Mouse (Mus musculus): ENCODE measurements around the gene Myom1. TPM values are rescaled to one million over a fixed set of nuclear protein-coding genes. Genes with fewer than 3 reads are reported as not detected.

Myom1 gene
- polyA plus RNA-seq, 1 experiment = not detected

- Histone ChIP-seq H3K36me3 (ENCODE audit: control insufficient read depth) (no peaks in the 10 kb centered on the region), H3K9me3 (ENCODE audit: control insufficient read depth, low read length) (no peaks in the 10 kb centered on the region), H3K27me3 (ENCODE audit: control insufficient read depth) (no peaks in the 10 kb centered on the region; the same call in 1 of the 2 replicates), H3K4me1 (ENCODE audit: control insufficient read depth) (peaks cover 11% of the 10 kb centered on the region), H3K4me3 (replicated peaks) (no peak overlapping the region)
- TF ChIP-seq TAL1 (IDR thresholded peaks at IDR 0.05; ENCODE audit: low read length) (no peak), GATA1 (IDR thresholded peaks at IDR 0.05; ENCODE audit: low read length) (no peak)
Observed at GRCm38 (mm10) chr17:71057758-71058157, 55.3 kb downstream of the Myom1 start.

DNA sequence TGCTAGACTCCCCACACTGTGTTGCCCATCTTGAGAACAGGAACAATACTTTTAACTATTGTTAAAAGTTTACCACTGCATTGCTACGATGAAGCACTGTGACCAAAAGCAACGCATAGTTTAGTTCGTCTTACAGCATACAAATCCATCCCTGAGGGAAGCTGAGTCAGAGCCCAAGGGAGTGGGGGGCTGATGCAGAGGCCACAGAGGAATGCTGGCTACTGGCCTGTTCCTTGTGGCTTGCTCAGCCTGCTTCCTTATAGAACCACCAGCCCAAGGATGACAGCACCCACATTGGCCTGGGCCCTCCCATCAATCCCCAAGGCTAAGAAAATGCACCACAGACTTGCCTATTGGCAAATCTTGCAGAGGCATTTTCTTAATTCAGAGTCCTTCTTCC lies 56.8 kb downstream of the Myom1 start:
- H3K4me3 ChIP-seq (replicated peaks) = no peak overlapping the region
- no peaks in the 10 kb centered on the region for H3K9me3 ChIP-seq (ENCODE audit: control insufficient read depth, low read length)
- peaks cover 5% of the 10 kb centered on the region for H3K4me1 ChIP-seq (ENCODE audit: control insufficient read depth)
- H3K27me3 ChIP-seq (ENCODE audit: control insufficient read depth) = no peaks in the 10 kb centered on the region; the same call in 1 of the 2 replicates
- H3K36me3 ChIP-seq (ENCODE audit: control insufficient read depth) = no peaks in the 10 kb centered on the region
- TF ChIP-seq TAL1 (IDR thresholded peaks at IDR 0.05; ENCODE audit: low read length) (no peak), GATA1 (IDR thresholded peaks at IDR 0.05; ENCODE audit: low read length) (no peak)

DNA sequence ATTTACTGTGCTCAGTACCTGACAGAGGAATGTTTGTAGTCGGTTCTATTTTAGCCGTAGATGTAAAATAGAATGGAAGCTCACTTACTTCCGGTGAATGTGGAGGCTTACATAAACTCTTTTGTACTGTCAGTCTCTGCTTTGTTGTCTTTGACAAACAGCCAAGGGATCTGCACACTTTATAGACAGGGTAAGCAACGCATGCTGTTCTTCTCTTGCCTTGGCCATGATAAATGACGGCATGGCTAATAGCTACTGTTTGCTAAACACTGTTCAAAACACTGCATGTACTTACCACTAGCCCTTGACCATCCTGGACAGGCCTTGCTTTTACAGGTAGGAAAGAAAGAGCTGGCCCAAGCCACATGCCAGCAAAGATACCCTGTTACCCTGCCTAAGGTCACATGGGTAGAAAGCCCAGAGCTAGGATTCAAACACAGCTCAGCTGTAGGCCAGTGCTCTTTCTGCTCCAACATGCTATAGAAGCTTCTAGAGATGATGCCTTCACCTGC lies 59.7 kb downstream of the Myom1 start:
- Histone ChIP-seq H3K36me3 (ENCODE audit: control insufficient read depth) (no peaks in the 10 kb centered on the region), H3K4me1 (ENCODE audit: control insufficient read depth) (no peaks in the 10 kb centered on the region), H3K9me3 (ENCODE audit: control insufficient read depth, low read length) (no peaks in the 10 kb centered on the region), H3K4me3 (replicated peaks) (no peak overlapping the region), H3K27me3 (ENCODE audit: control insufficient read depth) (no peaks in the 10 kb centered on the region; the same call in 1 of the 2 replicates)
- no peak for TF ChIP-seq TAL1 (IDR thresholded peaks at IDR 0.05; ENCODE audit: low read length)
- no peak for TF ChIP-seq GATA1 (IDR thresholded peaks at IDR 0.05; ENCODE audit: low read length)

GRCm38 (mm10) chr17:71062870-71063602 lies 60.6 kb downstream of the Myom1 start:
- H3K36me3 ChIP-seq (ENCODE audit: control insufficient read depth) = no peaks in the 10 kb centered on the region
- no peak overlapping the region for H3K4me3 ChIP-seq (replicated peaks)
- peaks cover 2% of the 10 kb centered on the region; the same call in 1 of the 2 replicates for H3K4me1 ChIP-seq (ENCODE audit: control insufficient read depth)
- no peaks in the 10 kb centered on the region; the same call in 1 of the 2 replicates for H3K27me3 ChIP-seq (ENCODE audit: control insufficient read depth)
- H3K9me3 ChIP-seq (ENCODE audit: control insufficient read depth, low read length) = no peaks in the 10 kb centered on the region
- TF ChIP-seq GATA1 (IDR thresholded peaks at IDR 0.05; ENCODE audit: low read length) = no peak
- TF ChIP-seq TAL1 (IDR thresholded peaks at IDR 0.05; ENCODE audit: low read length) = no peak

DNA sequence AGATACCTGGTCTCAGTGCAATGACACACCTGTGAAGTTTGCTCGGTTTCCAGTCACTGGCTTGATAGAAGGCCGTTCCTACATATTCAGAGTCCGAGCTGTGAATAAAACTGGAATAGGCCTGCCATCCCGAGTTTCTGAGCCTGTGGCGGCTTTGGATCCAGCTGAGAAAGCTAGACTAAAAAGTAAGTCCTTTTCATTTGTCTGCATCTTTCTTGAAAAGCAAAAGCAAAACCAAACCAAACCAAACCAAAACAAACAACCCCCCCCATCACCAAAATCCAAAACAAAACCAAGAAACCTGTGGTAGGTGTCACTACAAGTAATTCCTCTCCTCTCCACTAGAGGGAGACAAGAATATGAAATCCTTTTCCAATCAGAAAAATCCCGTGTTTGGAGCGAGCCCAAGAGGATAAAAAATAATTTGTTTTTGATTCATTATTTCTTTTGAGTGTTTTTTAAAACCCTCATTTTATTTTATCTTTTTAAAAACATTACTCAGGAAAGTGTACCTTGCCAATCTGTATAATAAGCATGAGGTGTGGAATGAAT lies 62.1 kb downstream of the Myom1 start:
- TF ChIP-seq GATA1 (IDR thresholded peaks at IDR 0.05; ENCODE audit: low read length) = no peak
- no peak for TF ChIP-seq TAL1 (IDR thresholded peaks at IDR 0.05; ENCODE audit: low read length)
- H3K36me3 ChIP-seq (ENCODE audit: control insufficient read depth) = no peaks in the 10 kb centered on the region
- H3K4me1 ChIP-seq (ENCODE audit: control insufficient read depth) = peaks cover 2% of the 10 kb centered on the region; the same call in 1 of the 2 replicates
- no peak overlapping the region for H3K4me3 ChIP-seq (replicated peaks)
- H3K9me3 ChIP-seq (ENCODE audit: control insufficient read depth, low read length) = no peaks in the 10 kb centered on the region
- H3K27me3 ChIP-seq (ENCODE audit: control insufficient read depth) = no peaks in the 10 kb centered on the region; the same call in 1 of the 2 replicates

GRCm38 (mm10) chr17:71065127-71065526 lies 62.7 kb downstream of the Myom1 start:
- H3K36me3 ChIP-seq (ENCODE audit: control insufficient read depth) = no peaks in the 10 kb centered on the region
- H3K4me1 ChIP-seq (ENCODE audit: control insufficient read depth) = peaks cover 2% of the 10 kb centered on the region; the same call in 1 of the 2 replicates
- TF ChIP-seq GATA1 (IDR thresholded peaks at IDR 0.05; ENCODE audit: low read length) (no peak), TAL1 (IDR thresholded peaks at IDR 0.05; ENCODE audit: low read length) (no peak)
- H3K9me3 ChIP-seq (ENCODE audit: control insufficient read depth, low read length) = no peaks in the 10 kb centered on the region
- no peak overlapping the region for H3K4me3 ChIP-seq (replicated peaks)
- no peaks in the 10 kb centered on the region; the same call in 1 of the 2 replicates for H3K27me3 ChIP-seq (ENCODE audit: control insufficient read depth)

GRCm38 (mm10) chr17:71069176-71069575 lies 66.7 kb downstream of the Myom1 start:
- TF ChIP-seq GATA1 (IDR thresholded peaks at IDR 0.05; ENCODE audit: low read length) (no peak), TAL1 (IDR thresholded peaks at IDR 0.05; ENCODE audit: low read length) (no peak)
- H3K4me1 ChIP-seq (ENCODE audit: control insufficient read depth) = peaks cover 2% of the 10 kb centered on the region; the same call in 1 of the 2 replicates
- no peaks in the 10 kb centered on the region for H3K36me3 ChIP-seq (ENCODE audit: control insufficient read depth)
- no peak overlapping the region for H3K4me3 ChIP-seq (replicated peaks)
- H3K9me3 ChIP-seq (ENCODE audit: control insufficient read depth, low read length) = no peaks in the 10 kb centered on the region
- H3K27me3 ChIP-seq (ENCODE audit: control insufficient read depth) = no peaks in the 10 kb centered on the region

- Histone ChIP-seq H3K9me3 (ENCODE audit: control insufficient read depth, low read length) (no peaks in the 10 kb centered on the region), H3K27me3 (ENCODE audit: control insufficient read depth) (no peaks in the 10 kb centered on the region), H3K4me1 (ENCODE audit: control insufficient read depth) (peaks cover 2% of the 10 kb centered on the region; the same call in 1 of the 2 replicates), H3K4me3 (replicated peaks) (no peak overlapping the region), H3K36me3 (ENCODE audit: control insufficient read depth) (no peaks in the 10 kb centered on the region)
- no peak for TF ChIP-seq TAL1 (IDR thresholded peaks at IDR 0.05; ENCODE audit: low read length)
- TF ChIP-seq GATA1 (IDR thresholded peaks at IDR 0.05; ENCODE audit: low read length) = no peak
Observed at GRCm38 (mm10) chr17:71071958-71072357, 69.5 kb downstream of the Myom1 start.

GRCm38 (mm10) chr17:71074386-71074785 lies 72.0 kb downstream of the Myom1 start:
- H3K36me3 ChIP-seq (ENCODE audit: control insufficient read depth) = no peaks in the 10 kb centered on the region
- no peaks in the 10 kb centered on the region for H3K9me3 ChIP-seq (ENCODE audit: control insufficient read depth, low read length)
- H3K4me1 ChIP-seq (ENCODE audit: control insufficient read depth) = no peaks in the 10 kb centered on the region
- TF ChIP-seq TAL1 (IDR thresholded peaks at IDR 0.05; ENCODE audit: low read length) (no peak), GATA1 (IDR thresholded peaks at IDR 0.05; ENCODE audit: low read length) (no peak)
- H3K4me3 ChIP-seq (replicated peaks) = no peak overlapping the region
- no peaks in the 10 kb centered on the region for H3K27me3 ChIP-seq (ENCODE audit: control insufficient read depth)

Data from erythroblast, embryonic 14.5 days (primary cell).